Mouse (Mus musculus) kidney, adult 11 months (tissue): ENCODE data around the gene Nadk.

Experiments used
- DNase-seq: peaks from one replicate; pipeline ENCODE4 v3.0.0; 2022

Nadk gene

DNA sequence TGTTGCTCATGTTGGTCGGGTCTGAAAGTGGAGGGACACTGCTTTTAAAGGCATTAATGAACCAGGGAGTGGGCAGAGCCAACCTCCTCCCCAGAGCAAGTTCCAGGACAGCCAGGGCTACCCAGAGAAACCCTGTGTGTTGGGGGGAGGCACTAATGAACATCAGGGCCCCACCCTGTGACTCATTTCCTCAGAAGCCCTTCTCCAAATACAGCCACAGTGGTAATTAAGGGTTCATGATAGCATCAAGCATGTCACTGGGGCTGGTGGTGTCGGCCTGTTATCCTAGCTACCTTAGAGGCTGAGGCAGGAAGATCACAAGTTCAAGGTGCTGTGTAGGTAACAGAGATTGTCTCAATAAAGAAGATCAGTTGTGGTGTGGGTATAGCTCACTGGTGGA lies 9.3 kb downstream of the Nadk start:
- DNase-seq, result no peak

- DNase-seq, result no peak
Observed at GRCm38 (mm10) chr4:155573155-155573554, 11.0 kb downstream of the Nadk start.

DNA sequence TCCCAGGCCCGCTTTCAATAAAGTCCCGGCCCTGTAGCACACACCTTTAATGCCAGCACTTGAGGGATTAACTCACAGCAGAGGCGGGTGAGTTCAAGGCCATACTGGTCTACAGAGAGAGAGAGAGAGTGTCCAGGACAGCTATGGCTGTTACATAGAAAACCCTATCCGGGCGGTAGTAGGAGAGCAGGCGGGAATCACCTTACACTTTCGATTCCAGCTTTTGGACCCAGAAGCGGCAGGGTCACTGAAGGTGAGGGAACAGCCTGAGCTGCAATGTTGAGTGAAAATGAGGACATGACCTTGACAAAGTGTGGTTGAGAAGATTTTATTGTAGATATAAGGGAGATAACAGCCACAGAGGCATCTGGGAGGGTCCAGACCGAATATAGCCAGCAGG lies 11.7 kb downstream of the Nadk start:
- no peak for DNase-seq

GRCm38 (mm10) chr4:155574931-155575330 lies 12.8 kb downstream of the Nadk start:
- no peak for DNase-seq

GRCm38 (mm10) chr4:155575521-155575920 lies 13.3 kb downstream of the Nadk start:
- no peak for DNase-seq

GRCm38 (mm10) chr4:155577132-155577531 lies 15.0 kb downstream of the Nadk start:
- peak; percentile 58 for DNase-seq

DNA sequence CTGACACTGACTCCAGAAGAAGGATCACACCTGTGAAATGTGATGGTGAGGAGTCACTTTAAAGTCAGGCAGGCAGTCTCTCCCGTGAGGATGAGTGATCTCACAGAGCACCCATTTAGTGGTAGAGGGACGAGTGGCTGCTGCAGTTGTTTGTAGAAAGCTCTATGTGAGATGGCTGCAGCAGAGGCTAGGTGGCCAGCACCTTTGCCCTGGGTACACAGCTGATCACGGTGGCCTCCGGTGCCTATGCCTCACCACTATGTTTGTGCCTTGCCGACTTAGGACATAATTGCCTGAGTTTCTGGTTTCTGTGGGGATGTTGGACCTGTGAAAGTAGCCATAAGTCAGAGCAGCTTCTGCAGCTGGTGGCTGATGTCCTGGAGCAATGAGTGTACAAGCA lies 15.6 kb downstream of the Nadk start:
- DNase-seq, result no peak

GRCm38 (mm10) chr4:155578336-155579125 lies 16.4 kb downstream of the Nadk start:
- peak; percentile 44 for DNase-seq

- no peak for DNase-seq
Observed at GRCm38 (mm10) chr4:155580420-155580819, 18.2 kb downstream of the Nadk start.

GRCm38 (mm10) chr4:155582279-155582905 lies 20.2 kb downstream of the Nadk start:
- DNase-seq, result no peak

DNA sequence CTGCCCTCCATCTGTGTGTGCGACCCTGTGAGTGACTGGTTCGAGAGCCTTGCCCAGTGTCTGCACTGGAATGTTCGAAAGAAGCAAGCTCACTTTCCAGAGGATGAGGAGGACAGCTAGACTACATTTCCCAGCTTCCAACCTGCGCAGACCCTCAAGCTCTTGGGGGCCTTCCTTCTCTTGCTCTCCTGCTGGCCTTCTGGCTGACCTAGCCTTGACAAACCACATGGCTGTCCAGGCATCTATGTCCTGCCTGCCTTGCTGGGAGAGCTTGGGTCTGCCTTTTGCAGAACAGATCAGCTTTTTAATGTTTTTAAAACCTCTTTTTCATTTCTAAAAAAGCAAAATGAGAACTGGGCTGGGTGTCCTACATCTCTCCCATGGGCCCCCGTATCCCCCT lies 27.2 kb downstream of the Nadk start:
- DNase-seq, result no peak

GRCm38 (mm10) chr4:155591012-155591719 lies 29.0 kb downstream of the Nadk start:
- DNase-seq, result no peak

DNA sequence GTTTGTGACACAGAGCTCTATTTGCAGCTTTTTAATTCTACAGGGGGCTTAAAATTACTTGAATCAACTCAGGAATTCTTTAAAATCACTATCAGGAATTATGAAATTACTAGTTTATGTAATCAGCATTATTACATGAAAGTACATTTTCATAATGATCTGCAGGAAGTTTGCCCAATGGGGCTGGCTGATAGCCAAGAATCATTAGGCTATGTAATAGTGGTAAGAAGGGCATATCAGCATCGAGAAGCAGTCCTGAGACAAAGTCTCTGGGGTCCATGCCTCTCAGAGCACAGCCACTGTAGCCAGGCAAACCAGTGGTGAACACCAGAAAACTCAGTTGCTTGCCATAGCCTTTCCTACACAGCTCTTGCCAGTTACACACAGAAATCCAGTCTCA lies 31.6 kb downstream of the Nadk start:
- DNase-seq, result no peak

DNA sequence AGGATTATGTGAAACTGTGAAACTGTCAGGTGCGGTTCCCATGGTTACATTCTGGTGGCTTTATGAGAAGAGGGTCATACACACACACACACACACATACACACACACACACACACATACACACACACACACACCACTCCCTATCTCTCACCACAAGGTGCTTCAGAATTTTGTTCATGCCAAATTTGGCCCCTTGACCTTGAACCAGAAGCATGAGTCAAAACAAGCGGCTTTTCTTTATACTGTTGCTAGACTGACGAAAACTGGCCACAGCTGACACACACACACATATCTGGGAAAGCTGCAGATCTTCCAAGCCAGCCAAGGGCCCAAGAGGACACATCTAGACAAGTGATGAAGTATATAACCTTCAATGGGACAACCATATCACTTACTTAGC lies 33.6 kb downstream of the Nadk start:
- DNase-seq, result no peak

GRCm38 (mm10) chr4:155596606-155597005 lies 34.4 kb downstream of the Nadk start:
- no peak for DNase-seq

DNA sequence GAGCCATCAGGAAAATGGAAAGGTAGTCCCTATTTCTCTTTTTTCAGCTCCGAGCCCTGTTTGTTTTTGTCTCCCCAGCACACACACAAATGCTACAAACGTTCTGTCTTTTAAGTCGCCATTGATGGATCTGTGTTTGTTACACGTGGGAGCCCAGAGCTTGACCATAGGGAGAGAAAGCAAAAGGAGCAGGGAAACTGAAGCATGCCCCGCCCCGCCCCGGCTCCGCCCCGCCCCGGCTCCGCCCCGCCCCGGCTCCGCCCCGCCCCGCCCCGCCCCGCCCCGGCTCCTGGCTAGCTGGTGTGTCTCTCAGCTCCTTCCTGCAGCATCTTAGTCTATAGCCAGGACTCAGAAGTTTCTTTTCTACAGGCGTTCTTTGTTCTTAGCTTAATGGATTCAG lies 36.4 kb downstream of the Nadk start:
- no peak for DNase-seq

- DNase-seq, result no peak
Observed at GRCm38 (mm10) chr4:155599901-155600825, 38.0 kb downstream of the Nadk start.

DNA sequence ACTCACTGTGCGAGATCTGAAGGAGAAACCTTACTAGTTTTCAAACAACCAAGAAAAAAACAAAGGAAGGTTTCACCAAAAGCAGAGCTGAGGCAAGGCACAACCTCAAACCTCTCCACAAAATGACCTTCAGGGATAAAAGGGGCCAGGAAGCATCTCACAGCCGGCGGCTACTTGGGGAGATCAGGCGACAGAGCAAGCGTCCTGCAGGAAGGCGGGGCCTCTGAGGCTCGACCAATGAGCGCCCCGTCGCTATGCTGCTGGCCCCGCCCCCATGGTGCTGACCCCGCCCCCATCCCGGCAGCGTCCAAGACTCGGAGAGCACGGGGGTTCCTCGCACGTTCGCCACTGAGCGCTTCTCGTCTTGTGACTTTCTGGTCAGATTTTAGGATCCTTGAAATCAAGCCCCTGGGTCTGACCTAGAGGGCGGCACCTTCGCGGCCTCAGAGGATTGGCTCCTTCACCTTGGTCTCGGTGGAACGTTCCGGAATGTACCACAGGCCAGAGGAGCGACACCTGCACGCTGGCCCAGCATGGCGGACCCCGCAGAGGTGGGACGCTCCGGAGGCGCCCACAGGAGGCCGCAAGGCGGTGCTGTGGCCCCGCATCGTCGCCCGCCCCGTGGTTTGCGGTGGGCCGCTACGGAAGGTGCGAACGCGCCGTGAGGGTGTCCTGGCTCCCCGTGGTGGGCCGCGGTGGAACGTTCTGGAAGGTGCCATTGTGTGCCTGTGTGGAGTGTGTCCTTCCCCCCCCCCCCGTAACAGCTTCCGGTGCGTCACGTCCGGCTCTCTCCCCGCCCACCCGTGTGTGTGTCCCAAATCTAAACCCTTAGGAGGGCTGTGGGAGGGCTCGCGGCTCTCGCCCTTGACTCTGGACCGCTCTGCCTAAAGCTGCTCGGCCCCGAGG lies 39.2 kb downstream of the Nadk start, which contains the start of gene Slc35e2:
TSS of gene Slc35e2 (plus strand) at position 326 of the 906 bp plus-strand sequence.
- DNase-seq, result peak; percentile 94

- DNase-seq, result no peak
Observed at GRCm38 (mm10) chr4:155601997-155602456, 39.8 kb downstream of the Nadk start.

- no peak for DNase-seq
Observed at GRCm38 (mm10) chr4:155602753-155603152, 40.6 kb downstream of the Nadk start.

GRCm38 (mm10) chr4:155603801-155604200 lies 41.6 kb downstream of the Nadk start:
- no peak for DNase-seq

- DNase-seq, result no peak
Observed at GRCm38 (mm10) chr4:155605132-155605531, 43.0 kb downstream of the Nadk start.
